Mouse (Mus musculus) skeletal muscle tissue, adult 2 months (tissue): ENCODE results near the gene Ddias.
"Not testable (repeated sequence)": the region's sequence is repeated elsewhere in the genome, so short reads cannot be mapped to it uniquely, and the experiment has no call there.

Experiments
- DNase-seq: peaks from one replicate; pipeline ENCODE4 v3.0.0-alpha.2; 2012; ENCODE audit warnings: low read depth, low spot score

Ddias gene

GRCm38 (mm10) chr7:92874116-92874675 is at the start of gene Ddias, which contains the start of gene Prcp:
Gene Ddias, minus strand, starts transcription at chr7:92874247.
Gene Prcp, plus strand, starts transcription at chr7:92874470.
- peak; percentile 92 for DNase-seq

- DNase-seq = no peak
Measured at GRCm38 (mm10) chr7:92920857-92921172, 46.8 kb upstream of the Ddias start.

DNA sequence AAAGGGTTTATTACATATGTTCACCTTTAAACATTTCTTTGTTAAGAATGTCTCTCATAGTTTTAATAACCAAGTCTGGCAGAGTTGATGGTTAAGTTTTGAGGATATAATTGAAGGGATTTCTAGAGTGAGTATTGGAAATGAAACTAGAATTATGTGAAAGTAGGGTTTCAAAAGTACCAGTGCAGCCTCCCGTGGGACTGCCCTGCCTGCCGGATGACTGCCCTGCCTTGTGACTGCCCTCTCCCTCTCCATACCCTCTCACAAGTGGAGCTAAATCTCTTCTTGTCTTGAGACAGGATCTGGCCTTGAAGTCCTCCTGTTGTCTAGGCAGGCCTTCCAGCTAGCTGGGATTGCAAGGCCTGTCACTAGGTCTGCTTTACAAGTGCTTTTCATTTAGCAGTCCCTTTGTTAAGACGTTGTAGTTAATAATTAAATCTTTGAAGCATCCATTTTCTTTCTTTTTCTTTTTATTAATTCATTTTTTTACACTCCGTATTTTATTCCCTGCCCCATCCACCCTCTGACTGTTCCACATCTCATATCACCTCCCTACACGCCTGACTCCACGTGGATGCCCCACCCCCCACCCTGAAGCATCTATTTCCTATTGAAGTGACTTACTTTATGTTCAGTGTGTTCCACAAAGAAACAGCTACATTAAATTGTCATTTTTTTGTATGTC is 46.3 kb upstream of the Ddias start:
- no peak for DNase-seq

DNA sequence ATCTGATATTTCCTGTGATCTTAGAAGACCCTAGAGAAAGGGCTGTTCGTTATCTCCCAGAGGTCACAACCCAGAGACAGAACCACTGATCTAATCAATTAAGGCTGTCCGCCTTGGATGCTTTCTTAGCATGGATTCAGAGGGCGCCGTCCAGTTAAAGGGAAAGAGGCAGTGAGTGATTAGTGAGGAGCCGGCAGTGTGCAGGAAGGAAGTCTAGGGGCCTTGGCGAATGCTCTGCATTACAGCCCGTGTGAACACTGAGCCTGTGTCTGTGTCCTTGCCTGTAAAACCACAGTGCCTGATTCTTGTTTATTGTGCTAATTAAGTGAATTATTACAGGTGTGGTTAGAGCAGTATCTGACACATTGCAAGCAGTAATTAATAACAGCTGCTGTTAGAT is 30.2 kb upstream of the Ddias start:
- not testable (repeated sequence) for DNase-seq

DNA sequence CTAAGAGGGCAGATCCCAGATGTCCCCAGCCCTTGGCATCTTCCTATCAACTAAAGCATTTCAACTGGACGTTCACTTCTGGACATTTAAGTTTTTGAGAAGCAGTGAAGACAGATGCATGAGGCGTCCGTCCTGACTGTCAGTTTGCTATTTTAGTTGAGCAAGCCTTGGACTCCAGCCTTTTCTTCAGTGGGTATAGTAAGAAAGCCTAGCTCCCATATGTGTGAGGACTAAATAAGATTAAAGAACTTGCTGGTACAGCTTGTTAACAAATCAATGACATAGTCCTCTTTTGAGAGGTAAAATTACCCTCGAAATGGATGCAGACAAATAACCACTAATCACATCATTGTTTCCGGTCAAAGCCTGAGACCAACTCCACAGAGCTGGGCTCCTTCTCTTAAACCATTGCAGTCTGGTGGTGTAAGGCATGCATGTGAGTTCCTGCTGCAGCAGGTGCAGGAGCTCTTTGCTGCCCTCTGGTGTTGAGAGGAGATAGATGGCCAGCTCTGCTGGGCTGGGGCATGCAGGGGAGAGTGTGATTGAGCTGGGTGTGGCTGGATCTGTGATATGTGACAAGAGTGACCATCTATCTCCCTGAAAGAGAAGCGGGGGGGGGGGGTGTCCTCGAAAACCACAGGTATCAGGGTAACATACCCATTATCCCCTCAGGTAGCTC is 29.5 kb upstream of the Ddias start:
- DNase-seq = peak; percentile 63

GRCm38 (mm10) chr7:92897021-92897420 is 23.0 kb upstream of the Ddias start:
- DNase-seq = no peak

GRCm38 (mm10) chr7:92896036-92896435 is 22.0 kb upstream of the Ddias start:
- no peak for DNase-seq

DNA sequence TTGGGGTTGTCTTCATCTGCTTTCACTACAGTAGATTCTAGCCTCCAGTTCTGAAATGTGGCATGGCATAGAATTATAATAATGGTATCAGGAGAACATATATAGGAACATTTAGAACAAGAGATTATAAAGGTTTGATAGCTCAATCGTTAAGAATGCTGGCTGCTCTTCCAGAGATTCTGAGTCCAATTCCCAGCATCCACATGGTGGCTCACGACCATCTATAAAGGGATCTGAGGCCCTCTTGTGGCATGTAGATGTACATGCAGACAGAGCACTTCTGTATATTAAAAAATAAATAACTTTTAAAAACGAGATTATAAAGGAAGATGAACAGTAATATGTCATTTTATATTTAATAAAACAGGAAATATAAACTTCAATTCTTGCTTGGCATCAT is 19.4 kb upstream of the Ddias start:
- no peak for DNase-seq

GRCm38 (mm10) chr7:92890618-92891230 is 16.7 kb upstream of the Ddias start:
- DNase-seq = no peak

DNA sequence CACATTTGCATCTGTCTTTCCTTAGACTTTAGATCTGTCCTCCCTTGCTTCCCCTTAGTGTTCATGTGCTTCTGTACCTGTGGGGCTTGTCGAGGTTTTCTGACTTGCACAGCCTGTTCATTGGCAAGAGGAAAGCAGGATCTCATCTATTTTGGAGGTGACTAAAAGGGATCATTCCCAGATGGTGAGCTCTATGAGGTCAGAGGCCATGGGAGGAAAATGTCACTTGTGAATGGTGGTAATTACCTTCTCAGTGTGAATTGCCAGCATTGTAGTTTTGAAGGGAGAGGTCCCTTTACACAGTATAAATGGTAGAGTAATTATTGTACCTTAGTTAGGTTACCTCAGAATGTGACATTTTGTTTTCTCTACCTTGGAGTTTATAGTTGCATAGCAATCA is 16.2 kb upstream of the Ddias start:
- no peak for DNase-seq

DNA sequence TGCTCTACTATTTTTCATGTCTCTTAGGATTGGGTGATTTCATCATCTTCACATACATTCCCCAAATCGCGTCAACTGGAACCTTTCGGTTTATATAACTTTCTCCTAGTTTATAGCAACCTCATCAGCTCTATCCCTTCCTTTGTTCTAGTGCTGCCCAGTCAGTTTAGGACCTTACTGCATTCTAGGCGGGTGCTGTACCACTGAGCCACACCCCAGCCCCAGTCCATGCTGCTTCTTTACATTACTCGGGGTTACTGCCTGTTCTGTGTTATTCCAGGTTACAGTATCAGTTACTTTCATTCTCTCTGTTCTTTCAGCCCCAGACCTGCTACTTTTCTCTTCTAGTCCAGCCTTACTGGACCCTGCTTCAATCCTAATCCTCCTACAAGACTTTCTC is 13.2 kb upstream of the Ddias start:
- DNase-seq = no peak

- DNase-seq = no peak
Measured at GRCm38 (mm10) chr7:92886801-92887200, 12.8 kb upstream of the Ddias start.

GRCm38 (mm10) chr7:92884998-92885660 is 11.1 kb upstream of the Ddias start:
- DNase-seq = no peak

DNA sequence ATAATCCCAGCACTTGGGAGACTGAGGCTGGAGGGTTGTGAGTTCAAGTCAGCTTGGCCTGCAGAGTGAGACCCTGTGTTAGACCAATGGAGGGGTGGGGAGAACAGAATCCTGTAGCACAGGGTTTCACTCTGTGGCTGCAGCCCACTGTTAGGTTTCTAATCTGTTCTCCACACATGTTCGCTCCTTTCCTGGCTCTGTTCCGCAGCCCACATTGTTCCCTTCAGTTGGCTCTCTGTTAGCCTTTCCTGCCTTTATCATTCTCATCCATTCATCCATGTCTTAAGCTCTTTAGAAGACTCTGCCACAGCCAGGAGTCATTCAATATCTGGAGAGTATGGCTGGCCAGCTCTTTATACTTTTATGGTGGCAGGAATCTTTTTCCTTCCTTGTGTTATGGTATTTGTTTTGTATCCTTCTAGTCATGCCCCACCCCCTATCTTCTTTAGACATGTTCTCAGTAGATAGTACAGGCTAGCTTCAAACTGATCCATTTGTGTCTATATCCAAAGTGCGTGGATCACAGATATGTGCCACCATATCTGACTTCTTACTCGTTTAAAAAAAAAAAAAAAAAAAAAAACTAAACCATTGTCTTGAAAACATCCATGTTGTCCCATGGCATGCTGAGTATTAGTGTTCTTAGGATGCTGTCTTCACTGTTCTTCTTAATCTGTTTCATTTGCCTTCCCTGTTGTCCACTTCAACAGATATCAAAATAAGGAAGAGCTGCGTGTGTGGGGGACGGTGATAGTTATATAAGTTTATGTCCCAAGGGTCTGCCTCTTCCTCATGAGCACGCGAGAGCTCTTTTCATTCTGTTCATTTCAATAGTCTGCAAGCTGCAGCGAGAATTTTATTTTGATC is 10.0 kb upstream of the Ddias start:
- DNase-seq = no peak

DNA sequence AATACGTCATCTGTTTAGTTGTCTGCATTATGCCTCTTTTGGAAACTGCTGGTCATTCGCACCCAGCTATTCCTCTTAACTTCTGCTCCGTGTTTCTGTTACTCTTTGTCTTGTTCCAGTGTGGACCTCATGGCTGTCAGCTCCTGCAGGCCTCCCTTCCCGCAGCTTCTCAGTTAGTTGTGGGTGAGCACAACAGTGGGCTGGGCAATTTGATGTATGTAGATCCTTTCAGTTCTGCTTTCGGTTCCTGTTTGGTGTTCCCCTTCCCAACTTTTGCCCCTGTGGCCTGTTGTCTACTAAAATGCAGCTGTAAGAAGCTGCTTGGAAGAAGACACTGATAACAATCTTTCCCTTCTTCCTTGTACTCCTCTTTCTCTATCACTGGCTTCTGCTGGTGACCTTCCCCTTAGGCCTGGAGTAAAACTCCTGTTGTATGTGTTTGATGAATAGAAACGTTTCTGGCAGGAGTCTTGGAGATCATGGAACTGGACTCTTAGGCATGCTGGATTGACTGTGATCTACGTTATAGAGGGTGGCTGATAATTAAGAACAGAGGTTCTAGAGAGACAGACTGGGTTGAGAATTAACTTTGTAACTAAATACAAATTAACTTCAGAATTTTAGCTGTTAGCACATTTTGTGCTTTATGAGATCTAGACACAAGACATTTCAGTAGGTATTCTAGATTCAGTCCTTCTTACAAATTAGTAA is 4.7 kb upstream of the Ddias start:
- peak; percentile 48 for DNase-seq

DNA sequence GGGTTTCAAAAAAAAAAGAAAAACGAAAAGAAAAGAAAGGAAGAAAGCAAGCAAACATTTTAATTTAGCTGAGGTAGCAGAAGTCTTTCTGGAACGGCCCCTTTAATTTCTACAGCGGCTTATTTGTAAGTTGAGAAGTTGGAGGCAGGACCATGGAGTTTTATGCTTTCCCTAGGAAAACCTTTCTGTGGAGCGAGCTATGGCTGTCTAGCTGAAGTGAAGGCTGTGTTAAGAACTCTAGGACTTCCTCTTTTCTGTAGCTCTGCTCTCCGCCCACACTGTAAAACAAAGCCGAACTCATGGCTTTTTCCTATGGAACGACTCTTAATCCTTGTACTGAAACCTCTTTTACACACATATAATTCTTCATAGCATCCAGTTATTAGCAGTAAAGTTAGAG is 2.5 kb upstream of the Ddias start:
- DNase-seq = peak; percentile 25

- peak; percentile 69 for DNase-seq
Measured at GRCm38 (mm10) chr7:92876066-92876465, 2.0 kb upstream of the Ddias start.

DNA sequence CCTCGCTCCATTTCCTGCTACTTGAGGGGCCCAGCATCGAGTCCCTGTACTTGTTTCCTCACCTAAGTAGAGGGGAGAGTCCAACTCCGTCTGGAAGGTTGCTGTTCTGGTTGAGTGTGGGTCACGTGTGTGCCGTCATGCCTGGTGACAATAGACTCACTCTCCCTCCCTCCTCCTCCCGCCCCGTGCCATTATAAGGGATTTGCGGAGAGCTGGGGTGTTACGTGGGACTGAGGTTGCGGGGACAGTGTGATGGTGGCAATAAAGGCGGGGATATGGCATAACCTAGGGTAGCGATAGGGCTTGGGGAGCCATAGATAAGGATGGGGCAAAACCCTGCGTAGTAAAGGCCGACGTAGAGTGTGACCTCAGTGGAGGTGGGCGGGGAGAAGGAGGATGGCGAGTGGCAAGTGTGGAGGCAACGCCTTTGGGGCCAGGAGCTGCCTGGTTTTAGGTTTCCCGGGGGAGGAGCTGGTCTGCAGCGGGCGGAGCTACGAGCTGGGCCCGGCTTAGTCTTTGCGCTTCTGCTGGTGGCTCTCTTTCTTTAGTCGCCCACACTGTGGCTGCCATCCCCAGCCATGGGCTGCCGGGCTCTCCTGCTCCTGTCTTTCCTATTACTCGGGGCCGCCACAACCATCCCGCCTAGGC is 838 bp upstream of the Ddias start:
- DNase-seq = peak; percentile 90

GRCm38 (mm10) chr7:92871596-92871995 is 2.5 kb downstream of the Ddias start:
- DNase-seq = no peak

GRCm38 (mm10) chr7:92870161-92870560 is 3.9 kb downstream of the Ddias start:
- DNase-seq = no peak
